Mouse (Mus musculus) small intestine, adult 2 months (tissue): ENCODE measurements around the gene Gh. TPM values are rescaled to one million over a fixed set of nuclear protein-coding genes. Genes with fewer than 3 reads are reported as not detected.

Experiments used
- H3K27ac ChIP-seq: fragments of 200-500 bp; 2 replicates; pipeline ENCODE4 v1.5.1; 2012; ENCODE audit warnings: low read depth, low read length, control low read depth, inconsistent platforms; ENCODE audit not compliant: insufficient read depth
- H3K27me3 ChIP-seq: fragments of 200-500 bp; 2 replicates; pipeline ENCODE4 v1.6.1; 2012; ENCODE audit warnings: mild to moderate bottlenecking, moderate library complexity, low read length, inconsistent platforms; ENCODE audit not compliant: control insufficient read depth, insufficient read depth
- H3K36me3 ChIP-seq: fragments of 200-500 bp; 2 replicates; pipeline ENCODE4 v1.6.1; 2012; ENCODE audit warnings: mild to moderate bottlenecking, low read length, control low read depth, inconsistent platforms; ENCODE audit not compliant: control insufficient read depth, insufficient read depth
- H3K4me1 ChIP-seq: fragments of 200-500 bp; 2 replicates; pipeline ENCODE4 v1.6.1; 2012; ENCODE audit warnings: low read length, inconsistent platforms, mixed read lengths; ENCODE audit not compliant: control insufficient read depth, insufficient read depth, insufficient read length
- H3K4me3 ChIP-seq: fragments of 200-500 bp; 2 replicates; pipeline ENCODE4 v1.5.1; 2012; ENCODE audit warnings: low read depth, mild to moderate bottlenecking, control low read depth, inconsistent platforms, low read length, moderate library complexity
- CTCF ChIP-seq: fragments of 200-500 bp; IDR thresholded peaks from 2 replicates; pipeline ENCODE4 v1.5.1; 2012; ENCODE audit warnings: low read depth, mild to moderate bottlenecking, control low read depth, inconsistent platforms, low read length, moderate library complexity, mixed read lengths; ENCODE audit not compliant: insufficient replicate concordance, insufficient read length; ENCODE audit errors: extremely low read depth
- POLR2A ChIP-seq: fragments of 200-500 bp; IDR thresholded peaks from 2 replicates; pipeline ENCODE4 v1.6.1; 2012; ENCODE audit warnings: low read depth, mild to moderate bottlenecking, control low read depth, inconsistent platforms, low read length, moderate library complexity
- WGBS: fragments of 180-500 bp; shearing (Covaris S2); methylation state at CpG from one replicate; pipeline ENCODE4 v1.1.7; 2018; 5-methylcytosine and 5-hydroxymethylcytosine counted together
- polyA plus RNA-seq: library from polyadenylated mRNA; depleted of rRNA; stranded (reverse); fragments of >200 nt; gene quantifications from 2 replicates; pipeline ENCODE4 v1.2.3, GENCODE M21; 2012; rRNA removed

Gh gene
- polyA plus RNA-seq, 1 experiment, result 0.24 TPM

GRCm38 (mm10) chr11:106256775-106257174 lies 44.9 kb downstream of the Gh start:
- Histone ChIP-seq H3K4me3 (no peak overlapping the region; the same call in 1 of the 2 replicates), H3K36me3 (peaks cover 29% of the 10 kb centered on the region), H3K4me1 (peaks cover 6% of the 10 kb centered on the region; the same call in 1 of the 2 replicates), H3K27me3 (no peaks in the 10 kb centered on the region), H3K27ac (no peak overlapping the region)
- TF ChIP-seq POLR2A, result no peak
- 48% methylated on average over 5 of the region's 5 CpGs for WGBS

GRCm38 (mm10) chr11:106255685-106256451 lies 45.8 kb downstream of the Gh start, which contains the start of the genes Ftsj3 and Psmc5:
Ftsj3 (minus strand) TSS chr11:106256079.
Psmc5 (plus strand) TSS chr11:106256154.
- no peaks in the 10 kb centered on the region for H3K27me3 ChIP-seq
- H3K4me3 ChIP-seq, result peak within 1 kb of the TSS; percentile 77
- under 1% methylated on average over 42 of the region's 42 CpGs for WGBS
- H3K4me1 ChIP-seq, result peaks cover 6% of the 10 kb centered on the region; the same call in 1 of the 2 replicates
- peaks cover 27% of the 10 kb centered on the region for H3K36me3 ChIP-seq
- peak within 1 kb of the TSS; percentile 75 for H3K27ac ChIP-seq
- TF ChIP-seq CTCF (peak; percentile 28; the same call in 1 of the 2 replicates), POLR2A (peak; percentile 45; the same call in 1 of the 2 replicates)

- peak overlapping the region; percentile 77 for H3K4me3 ChIP-seq
- TF ChIP-seq POLR2A (no peak), CTCF (no peak)
- peaks cover 6% of the 10 kb centered on the region; the same call in 1 of the 2 replicates for H3K4me1 ChIP-seq
- H3K27ac ChIP-seq, result no peak overlapping the region
- peaks cover 32% of the 10 kb centered on the region for H3K36me3 ChIP-seq
- no peaks in the 10 kb centered on the region for H3K27me3 ChIP-seq
- WGBS, result 1% methylated on average over 22 of the region's 22 CpGs
Measured at GRCm38 (mm10) chr11:106255174-106255573, 46.5 kb downstream of the Gh start.

- Histone ChIP-seq H3K27me3 (no peaks in the 10 kb centered on the region), H3K4me1 (peaks cover 6% of the 10 kb centered on the region; the same call in 1 of the 2 replicates), H3K27ac (no peak overlapping the region), H3K36me3 (peaks cover 36% of the 10 kb centered on the region), H3K4me3 (no peak overlapping the region; the same call in 1 of the 2 replicates)
- 5% methylated on average over 2 of the region's 2 CpGs for WGBS
- no peak for TF ChIP-seq CTCF
- TF ChIP-seq POLR2A, result no peak
Measured at GRCm38 (mm10) chr11:106254767-106255166, 46.9 kb downstream of the Gh start.

Other genes starting within 250 kb of the Gh start
- 8.3 TPM in 2 replicates for gene Taco1, start 235.8 kb downstream of the Gh start, polyA plus RNA-seq
- gene Map3k3, start 217.3 kb downstream of the Gh start, polyA plus RNA-seq, result 10.0 and 15.1 TPM in 2 replicates
- gene Gm10840, start 141.0 kb downstream of the Gh start, polyA plus RNA-seq, result not detected in 2 replicates
- 11.8 and 21.7 TPM in 2 replicates for gene Limd2, start 141.0 kb downstream of the Gh start, polyA plus RNA-seq
- 4.4 and 7.4 TPM in 2 replicates for gene Strada, start 99.7 kb downstream of the Gh start, polyA plus RNA-seq
- gene Ccdc47, start 85.5 kb downstream of the Gh start, polyA plus RNA-seq, result 2.2 and 4.8 TPM in 2 replicates
- 2.1 and 5.2 TPM in 2 replicates for gene Ddx42, start 84.9 kb downstream of the Gh start, polyA plus RNA-seq
- 2.8 and 3.9 TPM in 2 replicates for gene Ftsj3, start 45.8 kb downstream of the Gh start, polyA plus RNA-seq
- gene Psmc5, start 45.7 kb downstream of the Gh start, polyA plus RNA-seq, result 10.2 and 19.4 TPM in 2 replicates
- 40.6 and 101 TPM in 2 replicates for gene Smarcd2, start 28.9 kb downstream of the Gh start, polyA plus RNA-seq
- gene Tcam1, start 25.2 kb downstream of the Gh start, polyA plus RNA-seq, result 0.05 TPM in 2 replicates
- gene Cd79b, start 12.9 kb upstream of the Gh start, polyA plus RNA-seq, result 12.6 and 21.2 TPM in 2 replicates
- 0.18 and 0.23 TPM in 2 replicates for gene Scn4a, start 51.4 kb upstream of the Gh start, polyA plus RNA-seq
- 0.32 and 1.0 TPM in 2 replicates for gene Prr29, start 63.6 kb upstream of the Gh start, polyA plus RNA-seq
- gene Icam2, start 86.2 kb upstream of the Gh start, polyA plus RNA-seq, result 6.1 and 10.4 TPM in 2 replicates
- 14.2 and 31.2 TPM in 2 replicates for gene Ern1, start 186.0 kb upstream of the Gh start, polyA plus RNA-seq